Mouse (Mus musculus): ENCODE measurements at regions not wholly inside any gene's neighbourhood (a gene's known extent, or its start where the extent isn't known, plus 50 kb on each side); places are given as distances from the start of the nearest gene placed in this dataset.

DNA sequence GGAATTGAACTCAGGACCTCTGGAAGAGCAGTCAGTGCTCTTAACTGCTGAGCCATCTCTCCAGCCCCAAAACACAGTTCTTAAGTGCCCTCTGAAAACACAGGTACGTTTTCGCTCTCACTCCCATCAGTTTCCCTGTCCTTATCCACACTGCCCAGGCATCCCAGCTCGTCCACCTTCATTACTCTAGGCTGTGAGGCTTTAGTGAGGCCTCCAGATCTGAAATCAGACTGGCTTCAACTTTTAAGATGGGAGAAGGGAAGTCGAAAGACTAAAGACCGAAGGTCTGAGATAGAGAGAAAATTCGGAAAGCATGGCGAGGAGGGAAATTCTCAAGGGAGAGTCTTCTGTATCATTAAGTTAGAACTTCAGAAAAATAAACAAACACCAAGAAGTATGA is 54.8 kb upstream of the Tet2 start:
- no peak for DNase-seq

DNA sequence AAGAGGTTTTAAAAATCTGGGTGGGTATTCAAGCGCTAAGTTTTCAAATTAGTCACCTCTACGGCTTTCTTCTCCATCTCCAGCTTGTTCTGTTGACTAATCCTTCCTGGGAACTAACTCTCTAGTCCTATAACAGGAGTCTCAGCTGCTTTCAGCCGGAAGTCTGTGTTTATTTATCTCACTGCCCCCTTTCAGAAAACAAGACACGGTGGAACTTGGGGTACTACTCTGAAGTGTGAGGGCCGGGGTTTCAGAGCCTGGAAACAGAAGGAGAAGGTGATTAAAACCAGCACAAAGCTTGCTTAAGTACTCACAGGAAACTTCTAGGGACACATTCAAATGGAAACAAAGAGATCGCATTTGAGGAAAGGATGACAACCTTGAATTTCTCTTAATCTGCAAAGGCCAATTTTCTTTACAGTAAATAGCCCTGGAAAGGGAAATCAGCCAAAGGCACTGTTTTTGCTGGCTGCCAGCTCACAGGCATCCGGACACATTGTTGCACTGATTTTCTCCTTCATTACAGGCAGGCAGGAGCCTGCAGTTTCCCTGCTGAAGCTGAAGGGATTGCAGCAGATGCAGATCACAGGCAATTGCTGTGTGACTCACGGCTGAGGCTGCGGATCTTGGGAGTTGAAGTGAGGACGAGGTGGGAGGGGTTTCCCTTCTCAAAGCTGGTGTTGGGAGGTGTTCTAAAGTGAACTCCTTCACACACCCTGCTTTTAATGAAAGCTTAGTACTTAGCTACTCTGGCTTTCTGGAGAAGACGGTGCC is 55.7 kb upstream of the Tet2 start:
- DNase-seq: peak; percentile 41 to 44

DNA sequence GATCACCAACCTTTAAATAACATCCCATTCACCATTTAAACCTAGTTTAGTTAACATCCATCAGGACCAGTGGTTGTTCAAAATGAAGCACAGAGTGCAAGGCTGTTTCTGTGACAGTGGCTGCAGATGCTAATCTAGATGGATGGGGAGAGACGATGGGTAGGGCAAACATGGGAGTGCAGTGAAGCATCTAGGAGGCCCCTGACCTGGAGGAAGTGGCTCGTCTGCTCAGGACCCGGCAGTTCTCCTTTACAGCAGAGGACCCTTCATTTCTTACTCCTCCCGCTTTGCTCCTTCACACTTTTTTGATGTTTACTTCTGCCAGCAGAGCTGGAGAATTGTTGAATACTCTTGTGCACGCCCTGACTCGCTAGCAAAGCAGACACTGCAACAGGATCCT is 60.5 kb upstream of the Tet2 start:
- no peak for DNase-seq

DNA sequence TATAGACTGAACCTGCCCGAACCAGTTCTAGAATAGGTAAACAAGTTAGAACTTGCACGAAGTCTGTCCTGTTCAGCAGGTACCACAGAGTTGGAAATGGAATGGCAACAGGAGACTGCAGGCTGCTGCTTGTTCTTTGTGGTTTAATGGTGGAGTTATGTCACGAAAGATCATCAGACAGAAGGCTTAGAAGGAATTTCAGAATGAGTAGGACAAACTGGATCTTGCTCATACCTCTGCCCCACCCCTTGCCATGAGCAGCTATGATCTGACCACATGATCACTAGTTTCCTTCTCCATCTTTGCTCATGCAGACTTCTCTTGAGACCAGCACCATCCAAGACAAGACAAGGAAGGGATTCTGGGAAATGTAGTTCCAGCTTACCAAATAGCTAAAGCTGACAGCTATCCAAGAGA is 63.9 kb upstream of the Tet2 start:
- DNase-seq: no peak

DNA sequence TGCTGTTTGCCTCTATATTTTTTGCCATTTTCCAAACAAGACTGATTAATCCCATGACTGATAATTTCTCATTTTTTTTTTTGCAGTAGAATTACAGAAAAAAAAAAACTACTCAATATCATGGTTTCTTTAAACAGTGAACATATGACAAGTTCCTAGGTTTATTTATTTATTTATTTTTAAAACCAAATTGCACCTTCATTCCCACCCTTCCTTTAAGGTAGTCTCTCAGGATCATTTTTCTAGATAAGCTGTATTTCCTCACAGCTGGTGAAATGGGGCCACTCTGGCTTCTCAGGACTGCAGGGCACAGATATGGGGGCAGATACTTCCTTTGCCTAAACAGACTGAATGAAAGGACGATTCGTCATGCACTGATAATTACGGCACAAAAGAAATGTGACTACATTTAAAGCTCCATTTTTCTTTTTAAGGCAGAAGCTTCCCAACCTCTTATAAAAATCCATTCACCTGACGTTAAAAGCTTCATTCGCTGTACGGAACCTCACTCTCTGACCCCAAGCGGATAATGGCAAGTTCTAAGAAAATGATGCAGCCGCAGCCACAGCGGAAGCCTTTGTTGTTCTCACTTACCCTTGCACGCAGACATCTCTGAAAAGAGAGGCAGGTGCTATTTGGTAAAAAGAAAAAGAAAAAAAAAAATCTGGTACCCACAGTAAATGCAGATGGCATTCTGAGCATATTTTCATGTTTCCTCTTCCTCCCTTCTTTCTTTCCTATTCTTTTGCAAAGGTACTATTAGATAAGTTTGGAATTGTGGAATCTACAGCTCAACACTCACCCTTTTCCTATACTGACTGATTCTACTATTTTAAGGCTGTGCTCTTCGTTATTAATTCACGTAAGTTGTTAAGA is 69.1 kb upstream of the Tet2 start:
- DNase-seq: peak; percentile 4 to 6

DNA sequence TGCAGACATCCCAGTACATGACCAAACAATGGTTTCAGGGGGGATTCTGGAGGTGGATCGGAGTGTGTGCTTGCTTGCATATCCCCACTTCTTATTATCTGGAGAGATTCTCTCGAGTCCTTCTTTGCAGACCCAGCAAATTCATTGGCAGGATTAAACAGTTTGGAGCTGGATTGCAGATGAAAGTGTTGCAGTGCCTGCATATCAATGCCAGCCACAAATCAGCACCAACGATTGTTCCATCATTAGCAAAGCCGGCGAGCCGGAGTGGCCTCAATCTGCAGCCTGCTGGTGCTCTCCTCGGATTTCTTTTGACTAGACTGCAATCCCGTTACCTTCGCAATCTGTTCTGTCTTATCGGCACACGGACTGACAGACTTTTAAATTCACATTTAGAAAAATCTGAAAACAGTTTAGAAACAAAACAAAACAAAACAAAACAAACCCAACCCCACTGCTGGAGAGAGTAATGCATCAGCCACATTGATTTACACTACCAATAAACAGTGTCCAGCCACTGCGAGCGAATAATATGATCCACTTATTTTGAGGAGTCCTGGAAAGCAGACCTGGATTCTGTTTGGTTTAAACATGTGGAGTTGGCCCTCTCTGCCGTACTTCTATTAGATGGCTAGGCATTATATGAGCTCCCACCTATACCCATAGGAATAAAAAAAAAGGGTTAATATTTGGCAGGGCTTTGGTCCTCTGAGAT is 69.9 kb upstream of the Tet2 start:
- peak; percentile 41 to 55 for DNase-seq

DNA sequence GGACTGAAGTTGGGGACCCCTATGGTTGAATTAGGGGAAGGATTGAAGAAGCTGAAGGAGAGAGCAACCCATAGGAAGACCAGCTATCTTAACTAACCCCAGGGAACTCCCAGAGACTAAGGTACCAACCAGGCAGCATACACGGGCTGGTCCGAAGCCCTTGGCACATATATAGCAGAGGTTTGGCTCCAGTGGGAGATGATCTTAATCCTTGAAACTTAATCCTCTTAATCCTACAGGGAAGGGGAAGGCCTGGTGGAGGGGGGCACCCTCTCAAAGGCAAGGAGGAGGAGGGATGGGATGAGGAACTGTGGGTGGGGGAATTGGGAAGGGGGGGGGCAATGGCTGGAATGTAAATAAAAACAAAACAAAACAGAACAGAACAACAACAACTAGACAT is 72.1 kb upstream of the Tet2 start:
- DNase-seq: no peak

DNA sequence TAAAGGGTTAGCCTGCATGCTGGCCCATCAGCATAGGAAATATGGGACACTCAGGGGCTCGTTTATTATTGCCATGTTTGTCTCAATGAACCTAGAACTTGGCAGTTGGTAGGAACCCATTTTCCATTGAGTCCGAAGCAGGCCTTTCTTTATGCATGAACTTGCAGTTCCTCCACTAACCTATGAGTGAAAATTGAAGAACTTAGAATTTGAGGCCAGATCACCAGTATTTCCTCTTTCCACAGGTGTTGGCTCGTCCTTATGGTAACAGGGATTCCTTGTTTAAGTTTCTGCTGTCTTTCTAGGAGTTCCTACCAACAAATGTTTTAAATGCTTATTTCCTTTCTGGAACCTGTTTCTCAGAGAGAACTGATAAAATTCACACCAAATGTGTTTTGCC is 73.6 kb upstream of the Tet2 start:
- no peak for DNase-seq

DNA sequence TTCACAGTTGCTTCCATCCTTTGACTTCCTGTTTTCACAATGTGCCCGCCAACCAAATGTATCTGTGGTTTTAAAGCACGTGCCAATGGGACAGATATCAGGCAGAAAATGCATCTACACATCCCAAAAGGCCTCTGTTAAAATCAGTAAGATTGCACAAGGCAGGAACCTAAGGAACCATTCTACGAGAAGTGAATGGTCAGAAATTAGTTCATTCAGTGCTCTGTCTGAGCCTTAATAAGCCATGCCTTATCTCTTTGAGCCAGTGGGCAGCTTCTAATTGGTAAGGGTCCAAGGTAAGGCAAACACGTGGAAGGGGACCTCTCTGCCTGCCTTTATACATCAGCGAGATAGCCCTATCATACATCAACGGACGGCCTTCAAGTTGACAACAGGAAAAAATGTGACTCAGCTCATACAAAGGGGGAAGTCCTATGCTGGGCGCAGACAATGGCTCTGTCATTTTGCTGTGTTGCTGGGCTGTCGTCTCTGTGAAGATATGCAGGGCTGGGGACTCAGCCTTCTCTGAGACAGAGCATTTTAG is 78.3 kb upstream of the Tet2 start:
- no peak for DNase-seq

DNA sequence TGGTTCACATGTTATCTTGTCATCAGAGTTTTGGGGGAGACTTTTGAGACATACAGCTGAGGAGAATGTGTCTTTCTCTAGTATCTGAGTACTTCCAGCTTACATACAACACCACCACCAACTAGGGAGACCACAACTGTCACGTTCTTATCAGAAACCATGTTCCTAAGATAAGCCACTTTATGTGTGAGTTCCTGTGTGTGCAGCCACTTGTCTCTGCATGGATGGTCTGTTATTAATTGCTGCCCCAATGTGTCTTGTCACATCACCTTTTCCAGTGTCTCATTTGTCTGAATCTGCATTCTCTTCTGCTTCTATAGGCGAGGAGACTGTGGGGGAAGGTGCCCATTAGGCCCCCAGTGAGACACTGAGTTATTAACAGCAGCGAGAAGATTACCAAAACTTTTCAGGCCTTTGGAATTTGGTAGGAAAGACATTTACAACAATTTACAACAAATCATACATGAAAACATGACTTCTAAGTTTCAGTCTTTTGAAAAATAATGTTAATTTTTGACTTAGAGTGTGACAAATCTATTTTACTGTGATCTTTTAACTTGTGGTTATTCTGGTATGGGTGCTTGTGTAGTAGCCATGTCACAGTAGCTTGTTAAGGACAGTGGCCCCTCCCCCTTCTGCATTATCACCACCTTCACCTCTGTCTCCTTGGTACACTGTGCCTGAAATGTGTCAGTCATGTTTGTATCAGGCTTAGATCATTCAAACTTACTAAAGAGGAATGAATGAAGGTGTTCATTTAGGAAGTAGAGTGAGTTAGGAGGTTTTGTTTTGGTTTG is 79.3 kb upstream of the Tet2 start:
- DNase-seq: no peak

DNA sequence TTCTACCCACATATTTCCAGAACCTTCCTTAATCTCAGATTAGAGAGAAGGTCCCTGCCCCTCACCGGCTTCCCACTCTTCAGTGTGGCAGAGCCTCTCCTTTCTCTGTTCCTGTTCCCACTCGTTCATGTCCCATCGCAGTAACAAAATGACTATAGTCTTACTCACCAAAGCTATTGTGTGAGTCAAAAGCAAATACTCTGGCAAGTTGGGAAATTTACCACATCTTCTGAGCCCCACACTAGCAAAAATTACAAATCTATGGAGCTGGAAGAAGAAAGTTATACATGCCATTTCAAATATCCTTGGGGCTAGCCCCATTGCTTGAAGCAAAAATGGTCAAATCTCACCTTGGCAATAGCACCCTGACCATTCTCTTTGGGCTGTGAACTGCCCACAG is 80.1 kb upstream of the Tet2 start:
- no peak for DNase-seq

DNA sequence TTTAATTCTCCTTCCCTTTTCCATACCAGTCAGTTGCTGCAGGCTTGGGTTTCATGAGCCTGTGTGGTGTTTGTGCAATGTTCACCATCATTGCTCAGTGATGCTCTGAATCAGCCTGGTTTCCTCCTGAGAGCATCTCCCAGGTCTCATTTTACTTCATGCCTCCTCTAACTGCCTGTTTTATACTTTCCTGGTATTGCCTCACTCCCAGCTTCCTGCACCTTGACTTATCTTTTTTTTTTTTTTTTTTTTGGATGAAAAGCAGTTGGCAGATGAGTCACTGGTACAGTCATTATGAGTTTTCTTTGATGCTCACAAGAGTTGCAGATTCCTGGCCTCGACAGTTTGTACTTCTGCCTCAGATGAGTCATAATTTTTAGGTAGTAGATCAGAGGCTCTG is 81.5 kb upstream of the Tet2 start:
- DNase-seq: no peak

DNA sequence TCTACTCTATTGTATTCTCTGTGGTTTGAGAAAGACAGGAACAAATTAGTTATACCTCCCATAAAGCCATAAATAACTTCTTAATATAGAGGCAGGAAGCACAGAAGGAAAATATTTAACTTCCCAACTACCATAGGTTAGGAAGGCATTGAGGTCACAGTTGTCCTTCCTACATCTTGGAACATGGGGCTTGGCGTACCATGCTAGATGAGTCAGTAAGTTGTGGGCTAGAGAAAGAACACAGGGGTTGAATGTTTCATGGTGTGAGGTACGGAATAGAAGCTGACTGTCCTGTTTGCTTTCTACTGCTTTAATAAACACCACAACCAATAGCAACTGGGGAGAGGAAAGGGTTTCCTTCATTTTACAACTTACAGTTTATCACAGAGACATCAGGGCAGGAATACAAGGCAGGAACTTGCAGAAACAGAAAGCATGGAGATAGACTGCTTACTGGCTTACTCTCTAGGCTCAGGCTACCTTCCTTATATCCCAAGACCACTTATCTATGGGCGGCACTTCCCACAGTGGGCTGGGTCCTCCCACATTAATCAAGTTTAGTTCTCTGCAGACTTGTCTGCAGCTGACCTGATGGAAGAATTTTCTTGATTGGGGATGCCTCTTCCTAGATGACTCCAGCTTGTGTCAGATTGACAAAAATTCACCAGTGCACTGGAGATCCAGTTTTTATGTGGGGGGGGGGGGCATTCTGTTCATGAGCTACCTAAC is 82.3 kb upstream of the Tet2 start:
- no peak for DNase-seq

DNA sequence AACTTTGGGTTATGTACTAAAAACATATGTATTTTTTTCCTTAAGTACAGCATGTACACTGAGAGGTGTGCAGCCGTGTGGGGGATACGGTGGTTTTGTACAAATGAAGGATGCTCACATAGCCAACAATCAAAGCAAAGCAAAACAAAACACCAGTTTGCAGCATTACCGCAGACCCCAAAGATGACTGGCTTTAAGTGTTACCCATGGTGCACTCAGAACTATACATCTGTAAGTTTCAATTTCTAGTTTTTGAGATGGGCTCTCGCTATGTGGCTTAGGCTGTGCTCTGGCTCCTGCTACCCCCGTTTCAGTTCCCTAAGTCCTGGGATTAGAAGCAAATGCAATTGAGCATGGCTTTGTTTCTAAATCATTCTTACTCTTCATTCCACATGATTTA is 89.4 kb upstream of the Tet2 start:
- DNase-seq: no peak

DNA sequence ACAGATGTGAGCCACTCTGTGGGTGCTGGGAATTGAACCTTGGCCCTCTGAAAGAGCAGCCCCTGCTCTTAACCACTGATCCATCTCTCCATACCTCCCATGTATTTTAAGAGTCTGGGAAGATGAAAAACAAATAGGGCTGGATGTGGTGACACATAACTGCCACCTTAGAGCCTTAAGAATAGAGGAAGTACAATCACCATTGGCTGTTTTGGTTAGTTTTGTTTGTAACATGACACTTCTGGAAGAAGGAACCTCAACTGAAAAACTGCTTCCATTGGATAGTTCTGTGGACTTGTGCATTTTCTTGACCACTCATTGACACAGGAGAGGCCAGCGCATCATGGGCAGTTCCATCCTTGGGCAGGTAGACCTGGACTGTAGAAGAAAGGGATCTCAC is 100.7 kb upstream of the Tet2 start:
- no peak for DNase-seq

DNA sequence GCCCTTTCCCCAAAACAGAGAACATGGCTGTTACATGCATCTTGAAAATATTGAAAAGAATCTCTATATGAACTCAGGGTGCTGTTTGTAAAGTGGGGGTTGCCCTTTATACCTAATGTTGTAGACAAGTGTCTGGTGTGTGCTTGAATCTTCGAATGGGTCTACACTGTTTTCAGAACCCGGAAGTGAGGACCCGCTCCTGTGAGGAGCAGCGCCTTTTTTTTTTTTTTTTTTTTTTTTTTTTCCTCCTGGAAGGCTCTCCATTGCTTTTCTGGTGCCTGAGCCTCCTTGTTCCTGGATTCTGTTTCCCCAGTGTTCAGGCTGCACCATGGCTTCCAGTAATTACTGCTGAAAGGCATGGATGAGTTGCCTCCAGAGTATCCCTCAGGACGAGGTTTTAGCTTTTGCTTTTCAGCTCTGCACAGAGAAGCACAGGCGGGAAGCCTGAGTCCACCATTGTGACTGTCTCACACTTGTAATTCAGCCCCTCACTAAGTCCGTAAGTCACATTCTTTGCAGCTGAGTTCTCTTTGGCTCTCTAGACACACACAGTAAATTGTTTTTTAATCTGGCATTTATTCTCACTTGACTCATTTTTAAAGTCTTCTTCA is 101.6 kb upstream of the Tet2 start:
- DNase-seq: peak in 1 of 2 experiments; percentile 2

DNA sequence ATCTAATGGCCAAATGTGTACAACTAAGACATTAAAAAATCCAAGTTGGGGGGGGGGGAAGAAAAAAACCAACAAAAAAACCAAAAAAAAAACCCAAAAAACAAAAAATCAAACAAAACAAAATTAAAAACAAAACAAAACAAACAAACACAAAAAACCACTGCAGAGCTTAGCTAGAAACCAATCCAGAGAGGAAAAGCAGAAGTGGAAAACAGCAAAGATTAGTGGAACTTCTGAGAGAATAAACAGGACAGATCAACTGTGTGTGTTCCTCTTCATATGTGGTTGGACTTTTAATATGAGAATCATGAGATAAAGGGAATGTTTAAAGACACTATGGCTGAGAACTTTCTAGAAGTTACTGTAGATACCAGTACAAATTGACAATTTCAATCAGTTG is 105.1 kb upstream of the Tet2 start:
- DNase-seq: no peak

DNA sequence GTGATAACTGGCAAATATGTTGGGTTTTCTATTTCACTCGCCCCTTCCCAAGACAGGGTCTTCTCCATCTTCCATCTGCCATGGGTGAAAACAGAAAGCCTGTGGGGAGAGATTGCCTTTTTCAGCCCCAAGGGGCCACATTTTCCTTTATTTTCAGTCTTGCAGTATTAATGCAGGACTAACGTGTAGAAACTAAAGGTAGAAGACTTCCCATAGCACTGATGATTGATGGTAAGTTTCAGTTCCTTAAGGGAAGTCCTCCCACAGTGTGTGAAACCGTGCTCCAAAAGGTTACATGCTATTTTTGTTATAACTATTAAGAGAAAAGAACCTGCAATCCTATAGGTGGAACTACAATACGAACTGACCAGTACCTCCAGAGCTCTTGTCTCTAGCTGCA is 107.1 kb upstream of the Tet2 start:
- DNase-seq: no peak

DNA sequence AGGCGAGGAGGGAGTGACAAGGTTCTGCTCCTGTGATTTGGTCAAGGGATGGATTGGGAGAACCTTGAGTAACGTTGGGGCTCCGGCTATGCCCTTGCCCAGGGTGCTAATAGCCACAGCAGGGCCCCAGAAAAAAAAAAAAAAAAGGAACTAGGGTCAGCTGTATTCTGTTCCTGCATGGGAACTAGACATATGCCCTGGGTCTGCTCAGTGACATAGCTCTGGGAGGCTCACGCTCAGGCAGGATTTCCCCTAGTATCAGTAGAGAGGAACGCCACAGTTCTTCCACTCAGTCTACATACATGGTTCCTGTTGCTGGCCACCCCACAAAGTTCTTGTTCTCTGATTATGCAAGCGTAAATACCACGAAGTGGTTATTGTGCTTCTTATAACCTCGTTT is 114.8 kb upstream of the Tet2 start:
- DNase-seq: no peak

DNA sequence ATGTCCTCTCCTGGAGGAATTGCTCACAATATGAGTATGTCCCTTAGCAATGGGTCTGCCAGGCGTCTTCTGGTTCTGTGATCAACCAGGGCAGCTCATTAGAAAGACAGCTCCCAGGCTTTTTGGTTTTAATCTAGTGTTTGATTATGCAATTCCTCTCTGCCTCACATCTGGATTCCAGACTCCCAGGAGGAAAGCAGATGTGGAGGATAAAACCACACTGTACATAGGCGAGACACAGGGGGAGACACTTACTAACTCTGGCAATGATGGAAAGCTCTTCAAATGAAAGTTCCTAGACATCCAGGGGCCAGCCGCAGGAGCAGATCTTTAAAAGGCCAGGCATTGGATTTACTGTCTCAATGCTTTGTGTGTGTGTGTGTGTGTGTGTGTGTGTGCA is 116.4 kb upstream of the Tet2 start:
- DNase-seq: no peak

DNA sequence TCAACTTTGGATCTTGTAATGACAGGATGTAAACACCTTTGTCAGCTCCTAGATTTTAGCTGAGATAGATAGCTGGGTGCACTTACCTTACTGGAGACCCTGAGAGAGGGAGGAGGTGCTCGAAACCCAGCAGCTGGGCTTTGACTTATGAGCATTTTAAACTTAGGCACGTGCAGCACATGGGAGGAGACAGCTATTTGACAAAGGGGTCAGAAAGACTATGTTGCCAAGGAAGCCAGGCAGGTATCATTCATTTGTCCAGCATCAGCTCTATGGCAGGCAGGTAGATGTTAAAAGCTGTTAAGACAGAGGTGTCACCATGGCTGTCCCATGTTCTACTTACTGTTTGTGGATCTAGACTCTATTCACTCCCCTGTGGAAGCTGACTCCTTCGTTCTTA is 120.0 kb upstream of the Tet2 start:
- no peak for DNase-seq

Measured in cerebellum, postnatal 10 days (tissue).